Mouse (Mus musculus) liver, embryonic 13.5 days (tissue): ENCODE data around the gene Ssxa1. TPM values are rescaled to one million over a fixed set of nuclear protein-coding genes. Genes with fewer than 3 reads are reported as not detected.
"Not testable (repeated sequence)": the region's sequence is repeated elsewhere in the genome, so short reads cannot be mapped to it uniquely, and the experiment has no call there.

Experiments
- ATAC-seq: fragments of 200-750 bp; cut with Nextera tagmentation; 2 replicates; pipeline ENCODE4 v1.8.0; 2017; ENCODE audit warnings: low read depth, mild to moderate bottlenecking, moderate number of reproducible peaks, moderate library complexity
- DNase-seq: peaks from one replicate; pipeline ENCODE4 v3.0.0; 2022
- H3K27ac ChIP-seq: fragments of 300-500 bp; sonication (generic); 2 replicates; pipeline ENCODE4 v1.5.1; 2015; ENCODE audit warnings: moderate library complexity, mild to moderate bottlenecking, inconsistent platforms
- H3K27me3 ChIP-seq: fragments of 300-500 bp; sonication (generic); 2 replicates; pipeline ENCODE4 v1.6.1; 2015; ENCODE audit warnings: mild to moderate bottlenecking, inconsistent platforms
- H3K36me3 ChIP-seq: fragments of 300-500 bp; sonication (generic); 2 replicates; pipeline ENCODE4 v1.6.1; 2015; ENCODE audit warnings: mild to moderate bottlenecking, inconsistent platforms
- H3K4me1 ChIP-seq: fragments of 300-500 bp; sonication (generic); replicated peaks from 2 replicates; pipeline ENCODE4 v1.6.1; 2015; ENCODE audit warnings: inconsistent platforms
- H3K4me2 ChIP-seq: fragments of 300-500 bp; sonication (generic); 2 replicates; pipeline ENCODE4 v1.6.1; 2015; ENCODE audit warnings: inconsistent platforms, mild to moderate bottlenecking, moderate library complexity
- H3K4me3 ChIP-seq: fragments of 300-500 bp; sonication (generic); replicated peaks from 2 replicates; pipeline ENCODE4 v1.5.1; 2015; ENCODE audit warnings: mild to moderate bottlenecking, inconsistent platforms
- H3K9ac ChIP-seq: fragments of 300-500 bp; sonication (generic); 2 replicates; pipeline ENCODE4 v1.6.1; 2015; ENCODE audit warnings: mild to moderate bottlenecking, inconsistent platforms
- H3K9me3 ChIP-seq: fragments of 300-500 bp; sonication (generic); replicated peaks from 2 replicates; pipeline ENCODE4 v1.6.1; 2016; ENCODE audit warnings: inconsistent platforms
- WGBS: fragments of 180-500 bp; shearing (Covaris S2); methylation state at CpG from one replicate; pipeline ENCODE4 v1.1.7; 2015; ENCODE audit not compliant: insufficient replicate concordance; 5-methylcytosine and 5-hydroxymethylcytosine counted together
- polyA plus RNA-seq: library from polyadenylated mRNA; unstranded; fragments of >200 nt; fragmentation: Nextera tagmentation; extraction: Ambion mirVana; gene quantifications from 2 replicates; pipeline ENCODE4 v1.2.1, GENCODE M21; 2015

The Ssxa1 gene
- polyA plus RNA-seq = not detected in 2 replicates

- no peaks in the 10 kb centered on the region for H3K4me1 ChIP-seq
- no peaks in the 10 kb centered on the region for H3K27me3 ChIP-seq
- DNase-seq (no peak), ATAC-seq (no peak)
- H3K4me3 ChIP-seq = no peak within 1 kb of the TSS
- no peak within 1 kb of the TSS for H3K27ac ChIP-seq
- H3K9ac ChIP-seq = no peak within 1 kb of the TSS
- H3K4me2 ChIP-seq = no peak within 1 kb of the TSS
- no peaks in the 10 kb centered on the region for H3K9me3 ChIP-seq
- WGBS = 57% methylated on average over 4 of the region's 4 CpGs
- no peaks in the 10 kb centered on the region for H3K36me3 ChIP-seq
These were observed at the start of gene Ssxa1 for GRCm38 (mm10) chrX:21115520-21115919. Ssxa1 (plus strand) TSS chrX:21115820.

- no peaks in the 10 kb centered on the region for H3K27me3 ChIP-seq
- ATAC-seq (no peak), DNase-seq (no peak)
These were observed 47.5 kb upstream of the Ssxa1 start, which contains the start of gene Spaca5 for GRCm38 (mm10) chrX:21068106-21068505. Spaca5 (plus strand) TSS chrX:21068406.

GRCm38 (mm10) chrX:21088645-21088982 lies 27.0 kb upstream of the Ssxa1 start:
- Histone ChIP-seq H3K4me1 (no peaks in the 10 kb centered on the region), H3K4me2 (peak overlapping the region; percentile 62), H3K9ac (no peak overlapping the region), H3K27ac (no peak overlapping the region), H3K36me3 (no peaks in the 10 kb centered on the region), H3K4me3 (peak overlapping the region; percentile 49), H3K9me3 (no peaks in the 10 kb centered on the region), H3K27me3 (no peaks in the 10 kb centered on the region)
- WGBS = 29% methylated on average over 6 of the region's 6 CpGs
- no peak for DNase-seq
- ATAC-seq = no peak

More at GRCm38 (mm10) chrX:21068106-21068505, 47.5 kb upstream of the Ssxa1 start, which contains the start of gene Spaca5:
- Histone ChIP-seq H3K9ac (no peak within 1 kb of the TSS), H3K4me1 (no peaks in the 10 kb centered on the region), H3K27ac (no peak within 1 kb of the TSS), H3K4me2 (no peak within 1 kb of the TSS), H3K4me3 (no peak within 1 kb of the TSS), H3K9me3 (no peaks in the 10 kb centered on the region), H3K36me3 (no peaks in the 10 kb centered on the region)

- Histone ChIP-seq H3K36me3 (no peaks in the 10 kb centered on the region), H3K4me3 (peak within 1 kb of the TSS; percentile 49), H3K4me1 (no peaks in the 10 kb centered on the region), H3K27me3 (no peaks in the 10 kb centered on the region), H3K27ac (no peak within 1 kb of the TSS), H3K9me3 (no peaks in the 10 kb centered on the region), H3K9ac (no peak within 1 kb of the TSS), H3K4me2 (peak within 1 kb of the TSS; percentile 62)
- DNase-seq = peak; percentile 20
- 16% methylated on average over 27 of the region's 27 CpGs for WGBS
- ATAC-seq = no peak
These were observed 26.4 kb upstream of the Ssxa1 start, which contains the start of gene Zfp300 for GRCm38 (mm10) chrX:21088983-21089866. Zfp300 (minus strand) TSS chrX:21089527.

GRCm38 (mm10) chrX:21089867-21090239 lies 25.8 kb upstream of the Ssxa1 start:
- Histone ChIP-seq H3K27ac (no peak overlapping the region), H3K4me3 (peak overlapping the region; percentile 49; the same call in 1 of the 2 replicates), H3K9me3 (no peaks in the 10 kb centered on the region), H3K9ac (no peak overlapping the region), H3K27me3 (no peaks in the 10 kb centered on the region), H3K4me1 (no peaks in the 10 kb centered on the region), H3K4me2 (peak overlapping the region; percentile 62), H3K36me3 (no peaks in the 10 kb centered on the region)
- ATAC-seq = no peak
- DNase-seq = no peak
- 47% methylated on average over 7 of the region's 7 CpGs for WGBS

- not testable (repeated sequence) for H3K36me3 ChIP-seq, ATAC-seq, H3K9ac ChIP-seq, H3K4me2 ChIP-seq, H3K4me1 ChIP-seq, H3K27ac ChIP-seq, H3K27me3 ChIP-seq, H3K9me3 ChIP-seq, H3K4me3 ChIP-seq, DNase-seq
- WGBS = 83% methylated on average over 25 of the region's 25 CpGs
These were observed 31.1 kb downstream of the Ssxa1 start for GRCm38 (mm10) chrX:21146675-21147074.

Other genes starting within 250 kb of the Ssxa1 start
- 3.1 and 3.3 TPM in 2 replicates for gene Timp1, start 245.7 kb upstream of the Ssxa1 start, polyA plus RNA-seq
- 0.03 and 0.12 TPM in 2 replicates for gene Syn1, start 194.8 kb upstream of the Ssxa1 start, polyA plus RNA-seq
- gene Cfp, start 184.3 kb upstream of the Ssxa1 start, polyA plus RNA-seq = 18.6 and 19.3 TPM in 2 replicates
- gene Elk1, start 165.2 kb upstream of the Ssxa1 start, polyA plus RNA-seq = 1.9 and 2.7 TPM in 2 replicates
- gene Uxt, start 153.8 kb upstream of the Ssxa1 start, polyA plus RNA-seq = 51.8 and 57.8 TPM in 2 replicates
- gene Zfp182, start 53.5 kb upstream of the Ssxa1 start, polyA plus RNA-seq = 2.0 TPM in 2 replicates
- gene Spaca5, start 47.4 kb upstream of the Ssxa1 start, polyA plus RNA-seq = not detected in 2 replicates
- gene Zfp300, start 26.3 kb upstream of the Ssxa1 start, polyA plus RNA-seq = 0.09 and 0.16 TPM in 2 replicates
- not detected in 2 replicates for gene Gm21876, start 59.8 kb downstream of the Ssxa1 start, polyA plus RNA-seq